Mouse (Mus musculus): ENCODE measurements around the gene Mybph.

Mybph gene

GRCm38 (mm10) chr1:134193126-134193525 lies at the start of gene Mybph:
Gene Mybph, plus strand, starts transcription at chr1:134193448.
- DNase-seq (ENCODE audit: low spot score): no peak

GRCm38 (mm10) chr1:134146066-134146465 lies 47.2 kb upstream of the Mybph start:
- no peak for DNase-seq (ENCODE audit: low spot score)

GRCm38 (mm10) chr1:134150076-134150475 lies 43.2 kb upstream of the Mybph start:
- DNase-seq (ENCODE audit: low spot score): no peak

- DNase-seq (ENCODE audit: low spot score): no peak
These were observed 42.5 kb upstream of the Mybph start for GRCm38 (mm10) chr1:134150745-134151144.

GRCm38 (mm10) chr1:134151655-134152412 lies 41.4 kb upstream of the Mybph start:
- peak; percentile 34 for DNase-seq (ENCODE audit: low spot score)

GRCm38 (mm10) chr1:134152626-134153590 lies 40.3 kb upstream of the Mybph start:
- no peak for DNase-seq (ENCODE audit: low spot score)

- DNase-seq (ENCODE audit: low spot score): no peak
These were observed 39.1 kb upstream of the Mybph start for GRCm38 (mm10) chr1:134154121-134154520.

- DNase-seq (ENCODE audit: low spot score): no peak
These were observed 38.6 kb upstream of the Mybph start for GRCm38 (mm10) chr1:134154655-134155054.

GRCm38 (mm10) chr1:134160404-134160803 lies 32.8 kb upstream of the Mybph start:
- DNase-seq (ENCODE audit: low spot score): no peak

GRCm38 (mm10) chr1:134161399-134161798 lies 31.8 kb upstream of the Mybph start:
- no peak for DNase-seq (ENCODE audit: low spot score)

GRCm38 (mm10) chr1:134162510-134163225 lies 30.6 kb upstream of the Mybph start:
- no peak for DNase-seq (ENCODE audit: low spot score)

- DNase-seq (ENCODE audit: low spot score): no peak
These were observed 29.8 kb upstream of the Mybph start for GRCm38 (mm10) chr1:134163476-134163875.

- DNase-seq (ENCODE audit: low spot score): no peak
These were observed 28.8 kb upstream of the Mybph start for GRCm38 (mm10) chr1:134164454-134164853.

GRCm38 (mm10) chr1:134166547-134166946 lies 26.7 kb upstream of the Mybph start:
- DNase-seq (ENCODE audit: low spot score): no peak

- no peak for DNase-seq (ENCODE audit: low spot score)
These were observed 25.6 kb upstream of the Mybph start for GRCm38 (mm10) chr1:134167416-134168305.

GRCm38 (mm10) chr1:134168567-134168966 lies 24.7 kb upstream of the Mybph start:
- DNase-seq (ENCODE audit: low spot score): no peak

- DNase-seq (ENCODE audit: low spot score): no peak
These were observed 24.1 kb upstream of the Mybph start for GRCm38 (mm10) chr1:134168985-134169697.

GRCm38 (mm10) chr1:134173081-134173480 lies 20.2 kb upstream of the Mybph start:
- DNase-seq (ENCODE audit: low spot score): no peak

- DNase-seq (ENCODE audit: low spot score): no peak
These were observed 15.3 kb upstream of the Mybph start for GRCm38 (mm10) chr1:134177976-134178375.

- no peak for DNase-seq (ENCODE audit: low spot score)
These were observed 11.2 kb upstream of the Mybph start, which contains the start of gene Chil1 for GRCm38 (mm10) chr1:134182025-134182424. Gene Chil1, plus strand, starts transcription at chr1:134182176.

All from ovary, adult 18-20 months (tissue).